Mouse (Mus musculus): Measurements from ENCODE around the gene Unc79. TPM values are rescaled to one million over a fixed set of nuclear protein-coding genes. Genes with fewer than 3 reads are reported as not detected.

Gene Unc79
- polyA plus RNA-seq, 2 experiments, result 0.12 TPM; not detected in 1

- no peak for ATAC-seq (ENCODE audit: insufficient read depth)
Measured at GRCm38 (mm10) chr12:102930335-102930734, 18.3 kb upstream of the Unc79 start.

GRCm38 (mm10) chr12:102930789-102931188 lies 17.9 kb upstream of the Unc79 start:
- DNase-seq (ENCODE audit: low read depth in 3 of 3, low spot score in 3 of 3) (no peak), ATAC-seq (ENCODE audit: insufficient read depth) (no peak)
- 66% methylated on average over 7 of the region's 7 CpGs for WGBS (ENCODE audit: insufficient replicate concordance)
- H3K36me3 ChIP-seq (replicated peaks; ENCODE audit: control insufficient read depth, insufficient read depth, low read depth), result no peaks in the 10 kb centered on the region
- H3K4me2 ChIP-seq (ENCODE audit: low read depth), result no peak overlapping the region
- no peak overlapping the region for H3K4me3 ChIP-seq (ENCODE audit: insufficient read depth in 1 of 2, low read depth in 2 of 2, low read length in 2 of 2)
- no peak overlapping the region for H3K9ac ChIP-seq (replicated peaks)
- no peaks in the 10 kb centered on the region for H3K9me3 ChIP-seq (ENCODE audit: control insufficient read depth, low read length)
- no peak overlapping the region for H3K27ac ChIP-seq
- no peaks in the 10 kb centered on the region for H3K27me3 ChIP-seq (ENCODE audit: control insufficient read depth, insufficient read depth, low read length)
- H3K4me1 ChIP-seq (replicated peaks; ENCODE audit: control insufficient read depth in 2 of 2, insufficient read depth in 2 of 2, low read length in 1 of 2), result no peaks in the 10 kb centered on the region
- TF ChIP-seq CTCF (IDR thresholded peaks at IDR 0.05; ENCODE audit: low read depth), result no peak
- no peak for TF ChIP-seq EP300 (IDR thresholded peaks at IDR 0.05; ENCODE audit: low read depth)

More at GRCm38 (mm10) chr12:102930335-102930734, 18.3 kb upstream of the Unc79 start:
- Histone ChIP-seq H3K27me3 (ENCODE audit: control insufficient read depth, insufficient read depth, low read length) (no peaks in the 10 kb centered on the region), H3K4me1 (replicated peaks; ENCODE audit: control insufficient read depth in 2 of 2, insufficient read depth in 2 of 2, low read length in 1 of 2) (no peaks in the 10 kb centered on the region), H3K4me3 (ENCODE audit: insufficient read depth in 1 of 2, low read depth in 2 of 2, low read length in 2 of 2) (no peak overlapping the region), H3K4me2 (ENCODE audit: low read depth) (no peak overlapping the region), H3K9ac (replicated peaks) (no peak overlapping the region), H3K36me3 (replicated peaks; ENCODE audit: control insufficient read depth, insufficient read depth, low read depth) (no peaks in the 10 kb centered on the region), H3K9me3 (ENCODE audit: control insufficient read depth, low read length) (no peaks in the 10 kb centered on the region), H3K27ac (no peak overlapping the region)
- 40% methylated on average over 1 of the region's 1 CpGs for WGBS (ENCODE audit: insufficient replicate concordance)
- TF ChIP-seq CTCF (IDR thresholded peaks at IDR 0.05; ENCODE audit: low read depth), result no peak
- no peak for DNase-seq (ENCODE audit: low read depth in 3 of 3, low spot score in 3 of 3)

GRCm38 (mm10) chr12:102935892-102936291 lies 12.8 kb upstream of the Unc79 start:
- DNase-seq (ENCODE audit: low read depth in 3 of 3, low spot score in 3 of 3), result no peak
- no peak for ATAC-seq (ENCODE audit: insufficient read depth)
- no peak for TF ChIP-seq CTCF (IDR thresholded peaks at IDR 0.05; ENCODE audit: low read depth)
- no peak for TF ChIP-seq EP300 (IDR thresholded peaks at IDR 0.05; ENCODE audit: low read depth)
- no peak overlapping the region for H3K4me2 ChIP-seq (ENCODE audit: low read depth)
- H3K27ac ChIP-seq, result no peak overlapping the region
- H3K4me1 ChIP-seq (replicated peaks; ENCODE audit: control insufficient read depth in 2 of 2, insufficient read depth in 2 of 2, low read length in 1 of 2), result no peaks in the 10 kb centered on the region
- no peak overlapping the region for H3K4me3 ChIP-seq (ENCODE audit: insufficient read depth in 1 of 2, low read depth in 2 of 2, low read length in 2 of 2)
- no peaks in the 10 kb centered on the region for H3K36me3 ChIP-seq (replicated peaks; ENCODE audit: control insufficient read depth, insufficient read depth, low read depth)
- no peaks in the 10 kb centered on the region for H3K9me3 ChIP-seq (ENCODE audit: control insufficient read depth, low read length)
- no peak overlapping the region for H3K9ac ChIP-seq (replicated peaks)
- H3K27me3 ChIP-seq (ENCODE audit: control insufficient read depth, insufficient read depth, low read length), result no peaks in the 10 kb centered on the region
- WGBS (ENCODE audit: insufficient replicate concordance), result 25% methylated on average over 1 of the region's 1 CpGs

- no peaks in the 10 kb centered on the region for H3K4me1 ChIP-seq (replicated peaks; ENCODE audit: control insufficient read depth in 2 of 2, insufficient read depth in 2 of 2, low read length in 1 of 2)
- no peaks in the 10 kb centered on the region for H3K36me3 ChIP-seq (replicated peaks; ENCODE audit: control insufficient read depth, insufficient read depth, low read depth)
- no peak for ATAC-seq (ENCODE audit: insufficient read depth)
- DNase-seq (ENCODE audit: low read depth in 3 of 3, low spot score in 3 of 3), result no peak
- H3K27ac ChIP-seq, result no peak overlapping the region
- H3K4me2 ChIP-seq (ENCODE audit: low read depth), result no peak overlapping the region
- WGBS (ENCODE audit: insufficient replicate concordance), result 39% methylated on average over 1 of the region's 1 CpGs
- H3K9ac ChIP-seq (replicated peaks), result no peak overlapping the region
- no peak overlapping the region for H3K4me3 ChIP-seq (ENCODE audit: insufficient read depth in 1 of 2, low read depth in 2 of 2, low read length in 2 of 2)
- peaks cover 11% of the 10 kb centered on the region for H3K27me3 ChIP-seq (ENCODE audit: control insufficient read depth, insufficient read depth, low read length)
- no peak for TF ChIP-seq CTCF (IDR thresholded peaks at IDR 0.05; ENCODE audit: low read depth)
- H3K9me3 ChIP-seq (ENCODE audit: control insufficient read depth, low read length), result no peaks in the 10 kb centered on the region
Measured at GRCm38 (mm10) chr12:102945571-102945970, 3.1 kb upstream of the Unc79 start.

GRCm38 (mm10) chr12:102947826-102948225 lies 833 bp upstream of the Unc79 start:
- WGBS (ENCODE audit: insufficient replicate concordance), result 19% methylated on average over 10 of the region's 10 CpGs
- ATAC-seq (ENCODE audit: insufficient read depth), result no peak
- TF ChIP-seq EP300 (IDR thresholded peaks at IDR 0.05; ENCODE audit: low read depth), result no peak
- no peak for TF ChIP-seq CTCF (IDR thresholded peaks at IDR 0.05; ENCODE audit: low read depth)
- Histone ChIP-seq H3K4me1 (replicated peaks; ENCODE audit: control insufficient read depth in 2 of 2, insufficient read depth in 2 of 2, low read length in 1 of 2) (no peaks in the 10 kb centered on the region), H3K9me3 (ENCODE audit: control insufficient read depth, low read length) (no peaks in the 10 kb centered on the region), H3K4me3 (ENCODE audit: insufficient read depth in 1 of 2, low read depth in 2 of 2, low read length in 2 of 2) (no peak overlapping the region), H3K9ac (replicated peaks) (no peak overlapping the region), H3K4me2 (ENCODE audit: low read depth) (no peak overlapping the region), H3K36me3 (replicated peaks; ENCODE audit: control insufficient read depth, insufficient read depth, low read depth) (no peaks in the 10 kb centered on the region), H3K27me3 (ENCODE audit: control insufficient read depth, insufficient read depth, low read length) (peaks cover 11% of the 10 kb centered on the region), H3K27ac (no peak overlapping the region)
- no peak for DNase-seq (ENCODE audit: low read depth in 3 of 3, low spot score in 3 of 3)
